Mouse (Mus musculus) adrenal gland, postnatal 10 days (tissue): Measurements from ENCODE around the gene Gm20479. TPM values are rescaled to one million over a fixed set of nuclear protein-coding genes. Genes with fewer than 3 reads are reported as not detected.
A peak's percentile ranks its signal among the peaks of the same experiment; 100 is the strongest.

Experiments
- DNase-seq: peaks from one replicate; pipeline ENCODE4 v3.0.0; 2021; ENCODE audit warnings: mixed read lengths
- long read RNA-seq, 2 experiments: library from polyadenylated mRNA; stranded (forward); transcript quantifications; one replicate each; pipeline ENCODE4 v2.0.0; 2021
- total RNA-seq, 2 experiments: library from RNA; stranded (reverse); gene quantifications; 2 replicates each; pipeline ENCODE4 v1.2.3; 2021

The Gm20479 gene
- 1 to 10 TPM in 1 of 2 experiments, not detected in 1; 2.5 TPM for total RNA-seq
- long read RNA-seq, experiment 1, partial matches to known transcripts = 0 of 1 reads
- long read RNA-seq, experiment 1, other reads (novel, unspliced or antisense) = 1 of 1 reads
- long read RNA-seq, experiment 2 = 0 reads

GRCm38 (mm10) chr7:27356861-27357594, at the start of gene Gm20479:
Gene Gm20479 (minus strand): TSS chr7:27357419.
- no peak for DNase-seq

- no peak for DNase-seq
Measured at GRCm38 (mm10) chr7:27406481-27406880, 49.3 kb upstream of the Gm20479 start.

- no peak for DNase-seq
Measured at GRCm38 (mm10) chr7:27404203-27404942, 47.2 kb upstream of the Gm20479 start.

GRCm38 (mm10) chr7:27402675-27403074, 45.5 kb upstream of the Gm20479 start:
- peak; percentile 78 for DNase-seq

DNA sequence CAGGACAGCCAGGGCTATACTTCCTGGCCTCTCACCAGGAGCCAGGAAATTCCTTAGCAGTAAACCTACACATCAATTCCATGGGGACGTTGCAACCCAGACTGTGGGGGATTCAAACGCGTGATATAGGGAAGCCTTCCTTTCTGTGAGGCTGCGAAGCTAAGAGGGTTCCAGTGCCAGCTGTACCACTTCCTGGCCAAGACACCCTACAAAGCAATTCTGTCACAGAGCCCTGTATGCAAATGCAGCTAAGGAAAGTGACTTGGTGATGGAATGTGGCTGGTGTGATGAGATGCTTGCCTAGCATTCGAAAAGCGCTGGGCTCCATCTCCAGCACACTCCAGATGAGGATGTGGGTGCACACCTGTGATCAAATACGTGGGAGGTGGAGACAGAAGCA, 43.3 kb upstream of the Gm20479 start:
- no peak for DNase-seq

GRCm38 (mm10) chr7:27397048-27397949, 40.1 kb upstream of the Gm20479 start:
- peak; percentile 39 for DNase-seq

DNA sequence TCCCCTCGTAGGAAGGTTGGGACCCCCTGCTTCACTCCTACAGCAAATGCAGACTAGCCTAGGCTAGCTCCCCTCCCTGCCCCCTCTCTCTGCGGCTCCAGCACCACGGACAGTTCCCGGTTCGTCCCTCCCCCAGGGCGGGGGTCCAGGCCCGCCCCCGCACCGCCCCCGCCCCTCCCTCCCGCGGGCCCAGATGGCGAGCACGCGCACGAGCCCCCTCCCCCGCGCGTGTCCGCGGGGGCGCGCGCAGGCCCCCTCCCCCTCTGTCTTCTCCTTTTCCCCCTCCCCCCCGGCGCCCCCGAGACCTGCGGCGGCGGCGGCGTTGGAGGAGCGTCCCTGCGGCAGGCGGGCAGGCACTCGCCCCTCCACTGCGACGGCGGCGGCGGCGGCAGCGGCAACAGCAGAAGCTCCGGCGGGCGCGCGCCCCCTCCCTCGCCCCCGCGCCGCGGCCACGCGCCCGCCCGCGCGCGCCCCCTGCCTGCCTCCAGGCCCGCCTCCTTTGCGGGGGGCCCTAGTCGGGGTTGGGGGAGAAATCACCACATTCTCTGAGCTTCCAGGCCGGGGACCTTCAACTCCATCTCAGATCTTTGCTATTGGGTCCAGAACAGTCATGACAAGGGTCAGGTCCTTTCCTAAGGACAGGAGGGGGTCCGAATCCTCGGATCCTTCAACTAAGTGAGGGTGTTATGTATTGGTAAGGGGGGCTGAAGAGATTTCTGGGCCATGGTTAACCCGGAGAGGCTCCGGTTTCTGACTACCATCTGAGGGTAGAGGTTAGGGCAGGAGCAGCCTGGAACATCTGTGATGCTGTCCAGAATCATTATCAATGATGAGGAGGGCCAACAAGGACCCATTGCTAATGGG, 39.2 kb upstream of the Gm20479 start:
- peak; percentile 55 for DNase-seq

DNA sequence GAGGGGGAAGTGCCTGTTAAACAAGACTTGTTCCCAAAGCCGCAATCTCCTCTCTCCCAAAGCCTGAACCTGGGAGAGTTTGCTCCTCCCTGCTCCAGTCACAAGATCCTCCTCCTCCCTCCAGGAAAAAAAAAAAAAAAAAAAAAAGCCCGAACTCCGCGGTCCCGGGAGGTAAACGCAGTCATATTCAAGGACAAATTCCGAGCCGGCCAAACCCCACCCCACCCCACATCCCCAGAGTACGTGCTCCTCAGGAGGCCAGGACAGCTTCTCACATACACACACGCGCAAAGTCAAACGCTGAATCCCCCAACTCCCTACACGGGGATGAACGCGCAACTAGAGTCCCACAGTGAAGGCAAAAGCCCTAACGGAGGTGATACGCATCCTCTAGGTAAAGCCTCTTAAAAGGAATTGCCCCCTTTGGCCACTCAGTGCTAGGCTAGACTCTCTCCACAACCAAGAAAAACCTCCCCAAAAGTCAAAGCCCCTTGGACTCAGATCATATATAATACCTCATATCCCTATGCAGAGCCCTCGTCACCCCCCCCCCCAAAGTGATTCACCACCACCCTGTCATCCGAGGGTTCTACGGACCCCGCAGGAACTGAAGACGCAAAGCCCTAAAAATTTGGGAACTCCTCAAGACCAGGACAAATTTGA, 38.4 kb upstream of the Gm20479 start:
- no peak for DNase-seq

DNA sequence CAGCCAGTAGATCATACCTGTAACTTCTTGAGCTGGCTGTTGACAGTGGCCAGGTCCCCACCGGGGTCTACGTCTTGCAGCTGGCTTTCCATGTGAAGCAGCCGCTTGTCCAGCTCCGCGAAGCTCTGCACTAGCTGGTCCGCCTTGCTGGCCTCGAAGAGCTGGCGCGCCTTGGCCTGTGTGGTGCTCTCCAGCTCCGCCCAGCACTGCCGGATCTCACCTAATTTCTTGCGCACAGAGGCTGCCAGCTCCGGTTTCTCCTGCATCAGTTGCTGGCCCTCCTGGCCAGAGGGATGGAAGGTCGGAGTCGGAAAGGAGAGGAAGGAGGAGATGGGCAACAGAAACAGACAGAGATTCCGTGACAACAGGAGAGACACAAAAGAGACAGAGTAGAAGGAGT, 34.2 kb upstream of the Gm20479 start:
- DNase-seq = no peak

DNA sequence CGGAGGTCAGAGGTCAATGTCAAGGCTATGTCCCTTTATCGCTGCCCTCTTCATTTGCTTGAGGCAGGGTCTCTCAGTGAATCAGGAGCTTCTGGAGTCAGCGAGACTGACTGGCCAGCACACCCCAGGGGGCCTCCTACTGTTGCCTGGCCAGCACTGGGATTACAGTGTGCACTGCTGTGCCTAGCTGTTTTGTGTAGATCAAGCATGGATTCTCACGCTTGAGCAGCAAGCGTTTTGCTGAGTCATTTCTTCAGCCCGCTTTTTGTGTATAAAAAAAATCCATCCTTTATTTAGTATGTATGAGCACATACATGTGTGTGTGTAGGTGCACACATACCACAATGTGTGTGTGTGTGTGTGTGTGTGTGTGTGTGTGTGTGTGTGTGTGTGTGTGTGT, 32.0 kb upstream of the Gm20479 start:
- DNase-seq = no peak

DNA sequence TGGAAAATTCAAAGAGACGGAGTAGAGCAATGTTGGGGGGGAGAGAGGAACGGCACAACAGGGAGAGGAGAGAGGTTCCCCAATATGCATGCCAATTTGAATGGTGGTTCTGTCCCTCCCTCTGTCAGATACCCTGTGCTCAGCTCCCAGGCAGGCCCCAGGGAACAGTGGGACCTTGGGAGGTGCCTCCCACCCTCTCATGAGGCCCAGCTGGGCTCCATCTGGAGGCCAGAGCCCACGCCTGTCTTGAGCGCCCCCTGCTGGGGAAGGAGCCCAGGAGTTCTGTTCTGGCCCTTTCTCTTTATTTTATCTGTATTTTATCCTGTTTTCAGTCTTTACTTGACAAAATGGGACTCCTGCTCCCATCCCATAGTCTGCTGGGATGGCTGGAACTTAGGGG, 27.5 kb upstream of the Gm20479 start:
- DNase-seq = peak; percentile 84

DNA sequence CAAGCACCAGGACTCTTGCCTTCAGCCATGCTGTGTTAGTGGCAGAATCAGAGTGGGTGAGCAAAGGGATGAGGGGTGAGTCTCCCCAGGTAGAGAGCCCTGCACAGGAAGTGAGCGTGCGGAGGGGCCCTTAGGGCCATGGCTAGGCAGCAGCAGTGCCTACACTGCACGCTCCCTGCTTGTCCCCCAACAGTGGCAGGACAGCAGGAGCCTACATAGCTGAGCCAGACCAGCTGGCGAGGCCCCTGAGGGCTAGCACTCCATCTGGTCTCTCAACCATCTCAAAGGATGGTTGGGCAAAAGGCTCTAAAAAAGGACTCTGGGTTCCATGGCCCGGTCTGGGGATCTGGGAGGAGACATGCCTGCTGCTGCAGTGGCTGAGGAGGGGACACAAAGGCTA, 26.9 kb upstream of the Gm20479 start:
- DNase-seq = no peak

DNA sequence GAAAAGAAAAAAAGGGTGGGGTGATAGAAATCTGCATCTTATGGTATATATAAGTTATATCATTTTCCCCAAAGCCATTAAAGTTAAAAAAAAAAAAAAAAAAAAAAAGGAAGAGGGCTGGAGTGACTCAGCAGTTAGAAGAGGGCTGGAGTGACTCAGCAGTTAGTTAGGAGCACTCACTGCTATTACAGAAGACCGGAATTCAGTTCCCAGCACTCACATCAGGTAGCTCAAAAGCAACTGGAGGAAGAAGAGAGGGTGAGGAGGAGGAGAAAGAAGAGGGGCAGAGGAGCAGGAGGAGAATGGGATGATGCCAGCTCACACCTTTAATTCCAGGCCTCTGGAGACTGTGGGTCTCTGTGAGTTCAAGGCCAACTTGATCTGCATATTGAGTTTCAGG, 26.0 kb upstream of the Gm20479 start:
- DNase-seq = no peak

- no peak for DNase-seq
Measured at GRCm38 (mm10) chr7:27381560-27381959, 24.3 kb upstream of the Gm20479 start.

- DNase-seq = no peak
Measured at GRCm38 (mm10) chr7:27381009-27381408, 23.8 kb upstream of the Gm20479 start.

GRCm38 (mm10) chr7:27379836-27380235, 22.6 kb upstream of the Gm20479 start:
- DNase-seq = no peak

DNA sequence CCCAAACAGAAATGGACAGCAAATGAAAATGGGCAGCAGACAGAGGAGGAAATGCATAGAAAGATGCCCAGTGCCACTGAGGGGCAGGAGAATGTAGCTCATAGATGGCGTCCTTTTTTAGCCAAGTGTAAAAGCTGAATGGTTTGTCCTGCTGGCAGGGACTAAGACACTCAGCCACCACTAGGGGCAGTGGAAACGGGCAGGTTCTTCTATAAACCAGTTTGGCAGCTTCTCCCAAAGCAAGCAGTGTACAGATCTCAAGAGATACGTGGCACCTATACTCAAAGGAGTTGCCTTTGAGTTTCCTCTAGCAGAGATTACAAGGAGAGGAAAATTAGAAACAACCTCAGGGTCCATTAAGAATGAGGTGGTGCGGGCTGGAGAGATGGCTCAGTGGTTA, 21.2 kb upstream of the Gm20479 start:
- DNase-seq = peak; percentile 29

GRCm38 (mm10) chr7:27375274-27375673, 18.1 kb upstream of the Gm20479 start:
- DNase-seq = no peak

GRCm38 (mm10) chr7:27371715-27372462, 14.7 kb upstream of the Gm20479 start:
- peak; percentile 22 for DNase-seq

DNA sequence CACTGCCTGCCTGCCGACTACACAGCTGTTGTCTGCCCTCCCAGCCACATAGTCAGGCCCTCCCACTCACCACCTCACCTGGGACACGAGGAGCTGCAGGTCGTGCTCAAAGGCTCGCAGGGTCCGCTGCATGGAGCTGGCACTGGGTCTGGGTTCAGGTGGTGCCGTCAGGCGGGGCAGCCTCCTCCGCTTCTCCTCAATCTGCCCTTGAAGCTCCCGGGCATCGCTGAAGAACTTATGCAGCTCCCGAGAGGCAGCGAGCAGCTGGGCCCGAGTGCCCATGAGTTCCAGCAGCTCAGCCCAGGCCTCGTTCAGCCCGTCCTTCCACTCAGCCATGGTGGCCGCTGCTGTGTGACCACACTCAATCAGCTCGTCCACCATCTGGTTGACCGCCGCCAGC, 11.9 kb upstream of the Gm20479 start:
- no peak for DNase-seq
